In genomic region chr9:61404615-61404980, GRCm38 (mm10) we compare ENCODE assay signal across 8 mouse cellular contexts. TPM values are rescaled to one million over a fixed set of nuclear protein-coding genes. Genes with fewer than 3 reads are reported as not detected.
DNase-seq lines count a peak whose midpoint lies in the region; ATAC-seq and TF ChIP-seq lines count a peak whose summit lies in the region.

No protein-coding gene starts in this region.

- H3K4me1 ChIP-seq in kidney, postnatal 0 days (replicated peaks; ENCODE audit: insufficient read depth, low read length): peaks cover 24% of the 10 kb centered on the region
- H3K4me1 ChIP-seq in forebrain, embryonic 12.5 days: peaks cover 72% of the 10 kb centered on the region
- H3K4me1 ChIP-seq in intestine, postnatal 0 days (replicated peaks; ENCODE audit: control insufficient read depth, insufficient read depth, low read length): peaks cover 10% of the 10 kb centered on the region; the same call in 1 of the 2 replicates
- peaks cover 72% of the 10 kb centered on the region for H3K4me1 ChIP-seq in neural tube, embryonic 13.5 days (replicated peaks)

- no peaks in the 10 kb centered on the region for H3K9me3 ChIP-seq in kidney, postnatal 0 days (replicated peaks; ENCODE audit: low read length)
- H3K9me3 ChIP-seq in forebrain, embryonic 12.5 days: no peaks in the 10 kb centered on the region
- no peaks in the 10 kb centered on the region for H3K9me3 ChIP-seq in intestine, postnatal 0 days (ENCODE audit: control insufficient read depth)
- no peaks in the 10 kb centered on the region for H3K9me3 ChIP-seq in neural tube, embryonic 13.5 days

- no peaks in the 10 kb centered on the region for H3K27me3 ChIP-seq in kidney, postnatal 0 days (ENCODE audit: insufficient read depth, low read length)
- H3K27me3 ChIP-seq in forebrain, embryonic 12.5 days: peaks cover 20% of the 10 kb centered on the region
- no peaks in the 10 kb centered on the region for H3K27me3 ChIP-seq in intestine, postnatal 0 days (replicated peaks; ENCODE audit: control insufficient read depth, insufficient read depth, low read length)
- H3K27me3 ChIP-seq in neural tube, embryonic 13.5 days: no peaks in the 10 kb centered on the region; the same call in 1 of the 2 replicates

- WGBS in kidney, postnatal 0 days: 59% methylated on average over 3 of the region's 3 CpGs
- 19% methylated on average over 3 of the region's 3 CpGs for WGBS in forebrain, embryonic 12.5 days
- WGBS in intestine, postnatal 0 days: 76% methylated on average over 3 of the region's 3 CpGs
- WGBS in neural tube, embryonic 13.5 days: 43% methylated on average over 3 of the region's 3 CpGs

- no peak overlapping the region for H3K9ac ChIP-seq in kidney, postnatal 0 days (ENCODE audit: low read depth, low read length)
- peak overlapping the region; percentile 21; the same call in 1 of the 2 replicates for H3K9ac ChIP-seq in forebrain, embryonic 12.5 days
- no peak overlapping the region for H3K9ac ChIP-seq in intestine, postnatal 0 days (ENCODE audit: low read depth, low read length)
- peak overlapping the region; percentile 49 for H3K9ac ChIP-seq in neural tube, embryonic 13.5 days

- ATAC-seq in kidney, postnatal 0 days (replicated peaks; ENCODE audit: low FRiP score, low read depth): no peak
- peak; percentile 39 for ATAC-seq in forebrain, embryonic 12.5 days (ENCODE audit: low FRiP score)
- ATAC-seq in intestine, postnatal 0 days: peak; percentile 6; the same call in 1 of the 2 replicates
- ATAC-seq in neural tube, embryonic 13.5 days (ENCODE audit: low read depth): peak; percentile 34; the same call in 1 of the 2 replicates
- ATAC-seq in erythroid progenitor cell, adult 5-6 weeks (replicated peaks; ENCODE audit: low FRiP score, poor library complexity, severe bottlenecking): no peak
- no peak for ATAC-seq in megakaryocyte, adult 5-6 weeks (ENCODE audit: poor library complexity, severe bottlenecking)

- H3K36me3 ChIP-seq in kidney, postnatal 0 days (ENCODE audit: insufficient read depth, low read length): peaks cover 49% of the 10 kb centered on the region
- H3K36me3 ChIP-seq in forebrain, embryonic 12.5 days (replicated peaks): peaks cover 72% of the 10 kb centered on the region
- peaks cover 81% of the 10 kb centered on the region for H3K36me3 ChIP-seq in intestine, postnatal 0 days (ENCODE audit: control insufficient read depth, insufficient read depth)
- H3K36me3 ChIP-seq in neural tube, embryonic 13.5 days: peaks cover 60% of the 10 kb centered on the region

- H3K4me3 ChIP-seq in kidney, postnatal 0 days (replicated peaks; ENCODE audit: low read depth, low read length): no peak overlapping the region
- H3K4me3 ChIP-seq in forebrain, embryonic 12.5 days (replicated peaks): no peak overlapping the region; the same call in 1 of the 2 replicates
- H3K4me3 ChIP-seq in intestine, postnatal 0 days (ENCODE audit: low read depth, low read length): no peak overlapping the region
- no peak overlapping the region for H3K4me3 ChIP-seq in neural tube, embryonic 13.5 days

- TF ChIP-seq CTCF in kidney, postnatal 0 days (IDR thresholded peaks at IDR 0.05; ENCODE audit: low read depth): no peak
- TF ChIP-seq CTCF in intestine, postnatal 0 days (IDR thresholded peaks at IDR 0.05; ENCODE audit: low read depth): no peak

- H3K4me2 ChIP-seq in kidney, postnatal 0 days (ENCODE audit: low read length): peak overlapping the region; percentile 43
- peak overlapping the region; percentile 40 for H3K4me2 ChIP-seq in forebrain, embryonic 12.5 days
- peak overlapping the region; percentile 44 for H3K4me2 ChIP-seq in intestine, postnatal 0 days (replicated peaks; ENCODE audit: low read depth)
- peak overlapping the region; percentile 45 for H3K4me2 ChIP-seq in neural tube, embryonic 13.5 days

- no peak overlapping the region; the same call in 1 of the 2 replicates for H3K27ac ChIP-seq in kidney, postnatal 0 days
- peak overlapping the region; percentile 84 for H3K27ac ChIP-seq in forebrain, embryonic 12.5 days
- no peak overlapping the region; the same call in 1 of the 2 replicates for H3K27ac ChIP-seq in intestine, postnatal 0 days (ENCODE audit: low read depth, low read length)
- peak overlapping the region; percentile 87 for H3K27ac ChIP-seq in neural tube, embryonic 13.5 days (replicated peaks)

- no peak for DNase-seq in kidney, postnatal 0 days (ENCODE audit: low spot score)
- DNase-seq in kidney, postnatal 4 days: no peak
- DNase-seq in urinary bladder, postnatal 14 days (ENCODE audit: low spot score): no peak

RNA-seq across cellular contexts. Expression of gene Tle3, which starts 32.4 kb away (rescaled TPM):
- polyA plus RNA-seq in kidney, postnatal 0 days (2015; fragmentation: Nextera tagmentation; extraction: Ambion mirVana): 22.0 and 22.9 TPM in 2 replicates
- 55.6 and 56.2 TPM in 2 replicates for polyA plus RNA-seq in forebrain, embryonic 12.5 days (2016; fragmentation: Nextera tagmentation; extraction: Ambion mirVana)
- polyA plus RNA-seq in intestine, postnatal 0 days (2015; fragmentation: Nextera tagmentation; extraction: Ambion mirVana): 24.3 and 28.6 TPM in 2 replicates
- 31.1 and 33.7 TPM in 2 replicates for polyA plus RNA-seq in neural tube, embryonic 13.5 days (2015; fragmentation: Nextera tagmentation; extraction: Ambion mirVana)
- total RNA-seq in erythroid progenitor cell, adult 5-6 weeks (2015; ENCODE audit: low replicate concordance): 9.7 and 20.5 TPM in 2 replicates
- total RNA-seq in erythroid progenitor cell, adult 5-6 weeks (2017; ENCODE audit: low replicate concordance): 14.6 and 23.9 TPM in 2 replicates
- total RNA-seq in megakaryocyte, adult 5-6 weeks (2015): 113 and 146 TPM in 2 replicates
- 79.4 and 92.9 TPM in 2 replicates for total RNA-seq in megakaryocyte, adult 5-6 weeks (2017)

Comparison
In these comparisons a context has a peak if more than half of its experiments do, and no peak if none do; other contexts are left out.
1. ATAC-seq: peak in forebrain, embryonic 12.5 days (single experiment), intestine, postnatal 0 days (single experiment) and neural tube, embryonic 13.5 days (single experiment); none in kidney, postnatal 0 days (single experiment), erythroid progenitor cell, adult 5-6 weeks (single experiment) and megakaryocyte, adult 5-6 weeks (single experiment).
2. H3K27ac ChIP-seq: peak in forebrain, embryonic 12.5 days (single experiment) and neural tube, embryonic 13.5 days (single experiment); none in kidney, postnatal 0 days (single experiment) and intestine, postnatal 0 days (single experiment).
3. H3K9ac ChIP-seq: peak in forebrain, embryonic 12.5 days (single experiment) and neural tube, embryonic 13.5 days (single experiment); none in kidney, postnatal 0 days (single experiment) and intestine, postnatal 0 days (single experiment).
4. Peak in every context shown above with its lines, with median percentiles within 50 percentile points of each other: H3K4me2 ChIP-seq.